Mouse (Mus musculus) kidney, postnatal 0 days (tissue): ENCODE data around the gene Hvcn1. TPM values are rescaled to one million over a fixed set of nuclear protein-coding genes. Genes with fewer than 3 reads are reported as not detected.
A peak's percentile ranks its signal among the peaks of the same experiment; 100 is the strongest.
"Not testable (repeated sequence)": the region's sequence is repeated elsewhere in the genome, so short reads cannot be mapped to it uniquely, and the experiment has no call there.

Experiments
- ATAC-seq: fragments of 200-750 bp; cut with Nextera tagmentation; replicated peaks from 2 replicates; pipeline ENCODE4 v1.8.0; 2017; ENCODE audit warnings: low read depth, moderate number of reproducible peaks, moderate TSS enrichment, moderate library complexity; ENCODE audit not compliant: low FRiP score
- DNase-seq: peaks from one replicate; pipeline ENCODE4 v3.0.0-alpha.2; 2016; ENCODE audit warnings: low spot score
- H3K27ac ChIP-seq: fragments of 300-500 bp; sonication (generic); 2 replicates; pipeline ENCODE4 v1.5.1; 2014; ENCODE audit warnings: mild to moderate bottlenecking
- H3K27me3 ChIP-seq: fragments of 300-500 bp; sonication (generic); 2 replicates; pipeline ENCODE4 v1.6.1; 2014; ENCODE audit warnings: low read length, mixed read lengths; ENCODE audit not compliant: insufficient read depth
- H3K36me3 ChIP-seq: fragments of 300-500 bp; sonication (generic); 2 replicates; pipeline ENCODE4 v1.6.1; 2014; ENCODE audit warnings: low read length, mixed read lengths; ENCODE audit not compliant: insufficient read depth
- H3K4me1 ChIP-seq: fragments of 300-500 bp; sonication (generic); replicated peaks from 2 replicates; pipeline ENCODE4 v1.6.1; 2014; ENCODE audit warnings: antibody characterized with exemption, low read length, mixed read lengths; ENCODE audit not compliant: insufficient read depth
- H3K4me2 ChIP-seq: fragments of 300-500 bp; sonication (generic); 2 replicates; pipeline ENCODE4 v1.6.1; 2014; ENCODE audit warnings: mild to moderate bottlenecking, low read length, moderate library complexity, mixed read lengths
- H3K4me3 ChIP-seq: fragments of 300-500 bp; sonication (generic); replicated peaks from 2 replicates; pipeline ENCODE4 v1.5.1; 2014; ENCODE audit warnings: low read depth, low read length
- H3K9ac ChIP-seq: fragments of 300-500 bp; sonication (generic); 2 replicates; pipeline ENCODE4 v1.6.1; 2014; ENCODE audit warnings: low read depth, low read length
- H3K9me3 ChIP-seq: fragments of 300-500 bp; sonication (generic); replicated peaks from 2 replicates; pipeline ENCODE4 v1.6.1; 2016; ENCODE audit warnings: low read length, inconsistent platforms, mixed read lengths
- CTCF ChIP-seq: IDR thresholded peaks from 2 replicates; pipeline ENCODE4 v1.5.1; 2016; ENCODE audit warnings: antibody characterized with exemption, low read depth, mild to moderate bottlenecking, moderate library complexity
- WGBS: fragments of 180-500 bp; shearing (Covaris S2); extraction: QIAGEN DNeasy Blood & Tissue Kit; methylation state at CpG from one replicate; pipeline ENCODE4 v1.1.7; 2014; 5-methylcytosine and 5-hydroxymethylcytosine counted together
- polyA plus RNA-seq: library from polyadenylated mRNA; unstranded; fragments of >200 nt; fragmentation: Nextera tagmentation; extraction: Ambion mirVana; gene quantifications from 2 replicates; pipeline ENCODE4 v1.2.1, GENCODE M21; 2015

The Hvcn1 gene
- polyA plus RNA-seq, 1 experiment from 2014 or later = 12.2 TPM

- Histone ChIP-seq H3K4me2 (no peak overlapping the region), H3K27ac (no peak overlapping the region), H3K4me3 (no peak overlapping the region), H3K27me3 (no peaks in the 10 kb centered on the region), H3K9ac (no peak overlapping the region), H3K36me3 (peaks cover 25% of the 10 kb centered on the region), H3K4me1 (no peaks in the 10 kb centered on the region; the same call in 1 of the 2 replicates), H3K9me3 (no peaks in the 10 kb centered on the region)
- ATAC-seq (peak; percentile 55; the same call in 1 of the 2 replicates), DNase-seq (peak; percentile 83)
- WGBS = 5% methylated on average over 1 of the region's 1 CpGs
- peak; percentile 70 for TF ChIP-seq CTCF
Observed at GRCm38 (mm10) chr5:122176398-122176797, 30.2 kb upstream of the Hvcn1 start.

- no peaks in the 10 kb centered on the region for H3K9me3 ChIP-seq
- H3K27ac ChIP-seq = no peak overlapping the region
- no peak overlapping the region for H3K4me2 ChIP-seq
- no peaks in the 10 kb centered on the region for H3K27me3 ChIP-seq
- H3K4me1 ChIP-seq = no peaks in the 10 kb centered on the region; the same call in 1 of the 2 replicates
- DNase-seq (no peak), ATAC-seq (no peak)
- H3K4me3 ChIP-seq = no peak overlapping the region
- no peak overlapping the region for H3K9ac ChIP-seq
- 0 out of 2 replicates have a peak, but pooled peaks cover 2% of the 10 kb centered on the region for H3K36me3 ChIP-seq
- 29% methylated on average over 6 of the region's 6 CpGs for WGBS
- no peak for TF ChIP-seq CTCF
Observed at GRCm38 (mm10) chr5:122179665-122180064, 26.9 kb upstream of the Hvcn1 start.

- no peaks in the 10 kb centered on the region for H3K4me1 ChIP-seq
- no peaks in the 10 kb centered on the region for H3K27me3 ChIP-seq
- H3K27ac ChIP-seq = no peak overlapping the region
- H3K4me2 ChIP-seq = no peak overlapping the region
- H3K36me3 ChIP-seq = no peaks in the 10 kb centered on the region
- no peak for ATAC-seq
- no peak for DNase-seq
- TF ChIP-seq CTCF = no peak
- H3K9ac ChIP-seq = no peak overlapping the region
- no peaks in the 10 kb centered on the region for H3K9me3 ChIP-seq
- H3K4me3 ChIP-seq = no peak overlapping the region
- 52% methylated on average over 7 of the region's 7 CpGs for WGBS
Observed at GRCm38 (mm10) chr5:122184283-122184806, 22.3 kb upstream of the Hvcn1 start.

GRCm38 (mm10) chr5:122184858-122185257 is 21.7 kb upstream of the Hvcn1 start:
- not testable (repeated sequence) for ATAC-seq, DNase-seq, H3K27ac ChIP-seq, H3K4me2 ChIP-seq, H3K4me3 ChIP-seq, H3K36me3 ChIP-seq, H3K9ac ChIP-seq, H3K4me1 ChIP-seq, H3K9me3 ChIP-seq, H3K27me3 ChIP-seq
- 89% methylated on average over 6 of the region's 6 CpGs for WGBS

GRCm38 (mm10) chr5:122189115-122189514 is 17.5 kb upstream of the Hvcn1 start:
- no peak for DNase-seq
- no peak for ATAC-seq

GRCm38 (mm10) chr5:122190465-122190864 is 16.1 kb upstream of the Hvcn1 start:
- Histone ChIP-seq H3K4me1 (no peaks in the 10 kb centered on the region), H3K9me3 (no peaks in the 10 kb centered on the region), H3K27me3 (no peaks in the 10 kb centered on the region), H3K27ac (no peak overlapping the region), H3K9ac (no peak overlapping the region), H3K36me3 (no peaks in the 10 kb centered on the region), H3K4me3 (no peak overlapping the region), H3K4me2 (no peak overlapping the region)
- 70% methylated on average over 7 of the region's 7 CpGs for WGBS
- ATAC-seq (no peak), DNase-seq (no peak)
- no peak for TF ChIP-seq CTCF

More at GRCm38 (mm10) chr5:122189115-122189514, 17.5 kb upstream of the Hvcn1 start:
- 40% methylated on average over 3 of the region's 3 CpGs for WGBS
- TF ChIP-seq CTCF = no peak
- no peak overlapping the region for H3K4me2 ChIP-seq
- no peak overlapping the region for H3K27ac ChIP-seq
- H3K9ac ChIP-seq = no peak overlapping the region
- H3K36me3 ChIP-seq = no peaks in the 10 kb centered on the region
- no peaks in the 10 kb centered on the region for H3K4me1 ChIP-seq
- no peak overlapping the region for H3K4me3 ChIP-seq
- no peaks in the 10 kb centered on the region for H3K27me3 ChIP-seq
- H3K9me3 ChIP-seq = no peaks in the 10 kb centered on the region
